Mouse (Mus musculus) heart, postnatal 4 days (tissue): Measurements from ENCODE around the gene Srpx2. TPM values are rescaled to one million over a fixed set of nuclear protein-coding genes. Genes with fewer than 3 reads are reported as not detected.

ENCODE experiments used
- DNase-seq: peaks from one replicate; pipeline ENCODE4 v3.0.0; 2021
- total RNA-seq, 2 experiments: library from RNA; stranded (reverse); gene quantifications; 2 replicates each; pipeline ENCODE4 v1.2.3; 2021

Srpx2 gene
- total RNA-seq: 10 to 100 TPM in 1 of 2 experiments, 1 to 10 TPM in 1; 10.0 to 10.4 TPM

DNA sequence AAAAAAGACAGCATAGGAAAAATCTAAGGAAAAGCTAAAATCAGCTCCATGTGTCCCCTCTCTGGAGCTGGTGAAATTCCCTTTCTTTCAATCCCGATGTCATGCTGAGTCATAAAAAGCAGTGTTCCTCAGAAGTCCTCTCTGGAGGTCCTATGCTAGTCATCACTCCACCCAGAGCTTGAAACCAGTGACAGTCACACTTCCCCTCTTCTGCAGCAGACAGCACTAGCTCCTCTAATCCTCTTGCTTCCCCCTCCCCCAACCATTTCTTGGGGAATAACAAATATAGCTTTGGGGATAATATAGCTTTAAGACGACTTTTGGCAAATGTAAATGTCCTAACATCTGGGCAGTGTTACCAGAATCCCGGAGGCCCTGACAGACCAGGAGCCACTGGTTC is at the start of gene Srpx2:
TSS of gene Srpx2 (plus strand) at position 166 of the 400 bp plus-strand sequence.
- no peak for DNase-seq

- DNase-seq: no peak
Measured at GRCm38 (mm10) chrX:133869743-133870142, 38.5 kb upstream of the Srpx2 start.

- no peak for DNase-seq
Measured at GRCm38 (mm10) chrX:133887308-133887707, 20.9 kb upstream of the Srpx2 start.

DNA sequence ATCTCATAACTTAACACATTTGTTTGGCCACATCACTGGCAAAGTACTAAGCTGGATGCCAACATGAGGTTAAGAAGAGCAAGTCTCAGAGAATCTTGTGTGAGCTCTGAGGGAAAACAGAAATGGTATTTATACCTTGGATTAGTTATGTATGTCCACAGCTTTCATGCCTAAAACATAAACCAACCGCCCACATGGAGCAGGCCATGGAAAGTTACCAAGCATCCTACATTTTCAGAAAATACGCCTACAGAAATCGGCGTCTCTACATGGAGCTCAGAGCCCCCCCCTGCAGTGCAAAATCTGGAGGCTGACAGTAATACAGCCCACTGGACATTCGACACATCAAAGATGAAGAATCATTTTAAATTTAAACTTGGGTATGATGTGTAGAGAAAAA is 20.1 kb upstream of the Srpx2 start:
- no peak for DNase-seq

DNA sequence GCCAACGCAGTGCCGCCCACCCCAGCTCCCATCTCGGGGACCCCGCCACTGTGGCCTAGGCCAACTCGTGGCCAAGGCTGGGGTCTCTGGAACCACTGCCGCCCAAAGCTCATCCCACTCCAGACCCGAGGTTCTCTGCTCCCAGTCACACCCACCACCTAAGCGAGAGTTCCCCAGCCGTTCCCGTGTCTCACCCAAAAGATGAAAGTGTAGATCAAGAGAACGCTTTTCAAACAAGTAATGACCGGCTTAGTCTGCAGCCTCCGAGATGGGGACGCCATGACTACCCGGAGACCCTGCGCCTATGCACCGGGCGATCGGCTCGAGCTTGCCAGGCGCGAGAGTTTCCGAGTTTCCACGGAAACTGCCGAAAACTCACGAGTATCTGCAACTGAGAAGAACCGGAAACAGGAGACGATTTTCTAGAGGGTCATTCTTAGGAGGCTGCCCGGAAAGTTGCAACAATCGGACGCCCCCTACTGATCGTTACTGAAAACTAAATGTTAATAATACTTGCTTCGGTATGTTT is 10.1 kb upstream of the Srpx2 start, which contains the start of gene Tspan6:
TSS of gene Tspan6 (minus strand) at position 416 of the 529 bp plus-strand sequence.
- DNase-seq: peak; percentile 83

GRCm38 (mm10) chrX:133911397-133912103 is 3.3 kb downstream of the Srpx2 start:
- DNase-seq: peak; percentile 21

- no peak for DNase-seq
Measured at GRCm38 (mm10) chrX:133913006-133913405, 4.8 kb downstream of the Srpx2 start.

- DNase-seq: peak; percentile 12
Measured at GRCm38 (mm10) chrX:133914219-133914618, 6.0 kb downstream of the Srpx2 start.

DNA sequence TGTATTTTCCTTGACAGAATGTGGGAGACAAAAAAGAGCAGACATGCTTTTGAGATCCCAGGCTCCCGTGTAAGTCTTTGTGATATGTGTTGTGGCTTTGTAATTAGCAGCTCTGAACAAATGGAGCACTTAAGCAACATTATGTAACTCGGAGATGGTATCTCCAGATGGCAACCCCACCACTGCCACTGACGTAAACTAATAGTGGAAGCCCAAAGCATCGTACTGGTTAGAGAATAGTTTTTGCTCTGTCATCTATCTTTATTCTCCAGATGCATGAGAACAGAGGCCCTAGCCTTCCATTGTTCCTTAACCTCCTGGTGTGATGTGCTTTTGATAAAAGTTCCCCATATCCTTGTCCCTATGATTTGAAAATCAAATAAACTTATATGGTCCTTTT is 13.0 kb downstream of the Srpx2 start:
- DNase-seq: no peak

- no peak for DNase-seq
Measured at GRCm38 (mm10) chrX:133926760-133927159, 18.5 kb downstream of the Srpx2 start.

GRCm38 (mm10) chrX:133931302-133932013 is 23.2 kb downstream of the Srpx2 start:
- peak; percentile 42 for DNase-seq

DNA sequence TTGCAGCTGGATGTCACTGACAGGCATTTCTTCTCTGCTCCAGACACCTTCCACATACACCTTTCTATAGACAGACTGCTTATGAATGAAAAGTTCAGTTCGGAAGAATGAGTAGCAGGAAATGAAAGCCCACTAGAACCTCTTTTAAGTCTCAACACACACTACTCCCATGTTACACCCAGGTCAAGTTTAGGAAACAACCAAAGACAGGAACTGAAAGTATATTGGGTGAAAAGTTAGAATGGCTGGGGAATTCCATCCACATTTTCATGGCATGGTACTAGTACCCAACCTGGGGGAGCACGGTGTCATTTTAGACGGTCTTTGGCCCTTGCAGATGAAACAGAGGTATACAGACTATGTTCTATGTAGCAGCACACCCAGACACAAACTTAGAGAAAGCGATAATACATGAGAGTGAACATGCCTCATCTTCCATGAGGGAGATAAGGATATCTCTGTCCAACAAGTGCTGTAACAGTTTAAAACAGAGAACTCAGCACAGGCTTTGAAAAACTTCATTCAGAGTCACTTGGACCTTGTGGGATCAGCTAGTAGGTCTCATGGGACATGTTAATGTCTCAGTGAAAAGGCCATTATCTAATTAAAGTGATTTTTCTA is 28.5 kb downstream of the Srpx2 start:
- DNase-seq: no peak

DNA sequence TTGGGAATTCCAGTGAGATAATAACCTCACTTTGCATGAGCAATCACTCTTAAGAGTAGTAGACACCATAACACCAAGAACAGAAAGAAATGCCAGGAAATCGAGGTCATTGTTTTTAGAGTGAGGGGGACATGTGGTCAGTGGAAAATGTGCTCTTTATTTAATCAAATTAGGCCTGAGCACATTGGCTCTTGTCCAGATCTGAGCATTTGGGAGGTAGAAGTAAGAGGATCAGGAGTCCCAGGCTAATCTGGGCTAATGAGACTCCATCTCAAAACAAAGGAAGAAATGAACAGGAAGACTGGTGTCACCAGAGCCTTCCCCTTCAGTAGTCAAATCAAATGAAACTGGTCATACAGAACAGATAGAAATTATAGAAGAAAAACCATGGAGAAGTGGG is 31.3 kb downstream of the Srpx2 start:
- no peak for DNase-seq

DNA sequence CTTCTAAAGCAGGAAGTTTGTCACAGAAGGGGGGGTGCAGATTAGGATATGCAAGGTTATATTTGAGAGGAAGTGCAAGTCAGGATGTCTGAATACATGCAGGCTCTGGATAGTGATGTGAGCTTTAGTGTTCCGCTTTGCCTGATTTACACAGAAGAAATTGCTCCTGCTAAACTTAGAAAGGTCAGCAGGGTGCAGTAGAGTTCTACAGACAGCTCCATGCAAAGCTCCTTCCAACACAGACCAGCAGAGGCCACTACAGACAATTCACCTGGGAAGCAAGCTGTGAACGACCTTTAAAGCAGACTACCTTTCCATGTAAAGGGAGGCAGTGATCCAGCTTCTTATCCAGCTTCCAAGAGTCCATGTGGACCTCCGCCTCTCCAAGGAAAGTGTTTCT is 39.2 kb downstream of the Srpx2 start:
- DNase-seq: peak; percentile 64

DNA sequence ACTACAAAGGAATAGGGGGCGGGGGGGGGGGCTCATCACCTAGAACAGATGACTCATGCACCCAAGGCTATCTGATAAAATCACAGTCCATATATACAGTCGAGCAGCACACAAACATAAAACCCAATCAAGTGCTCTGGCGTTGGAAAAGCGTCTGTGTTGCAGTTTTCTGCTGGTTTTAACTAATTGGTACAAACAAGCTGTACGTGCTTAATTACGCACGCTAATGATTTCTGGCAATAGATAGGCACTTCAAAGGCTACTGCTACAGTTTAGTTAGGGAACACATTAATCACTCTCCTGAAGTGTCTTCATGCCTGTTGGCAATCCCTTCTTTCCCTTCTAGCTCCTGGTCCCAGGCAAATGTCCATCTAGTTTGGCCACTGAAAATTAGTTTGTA is 46.4 kb downstream of the Srpx2 start:
- no peak for DNase-seq

DNA sequence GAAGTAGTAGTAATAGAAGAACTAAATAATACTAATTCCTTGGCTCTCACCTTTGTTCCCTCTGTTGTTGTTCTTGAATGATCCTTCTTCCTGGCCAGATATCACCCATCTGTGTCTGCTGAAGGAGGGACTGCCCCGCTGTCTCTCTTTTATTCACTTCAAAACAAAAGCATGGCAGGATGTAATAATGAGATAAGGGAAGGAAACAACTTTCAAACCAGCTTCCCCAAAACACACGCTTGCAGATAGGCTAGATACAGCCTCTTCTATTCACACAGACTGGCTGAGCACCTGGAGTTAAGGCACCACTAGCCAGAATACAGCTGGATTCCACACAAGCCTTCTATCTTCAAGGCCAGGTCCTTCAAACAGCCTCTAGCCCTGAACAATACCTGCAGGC is 52.4 kb downstream of the Srpx2 start:
- DNase-seq: no peak

- DNase-seq: no peak
Measured at GRCm38 (mm10) chrX:133964615-133965014, 56.4 kb downstream of the Srpx2 start.

DNA sequence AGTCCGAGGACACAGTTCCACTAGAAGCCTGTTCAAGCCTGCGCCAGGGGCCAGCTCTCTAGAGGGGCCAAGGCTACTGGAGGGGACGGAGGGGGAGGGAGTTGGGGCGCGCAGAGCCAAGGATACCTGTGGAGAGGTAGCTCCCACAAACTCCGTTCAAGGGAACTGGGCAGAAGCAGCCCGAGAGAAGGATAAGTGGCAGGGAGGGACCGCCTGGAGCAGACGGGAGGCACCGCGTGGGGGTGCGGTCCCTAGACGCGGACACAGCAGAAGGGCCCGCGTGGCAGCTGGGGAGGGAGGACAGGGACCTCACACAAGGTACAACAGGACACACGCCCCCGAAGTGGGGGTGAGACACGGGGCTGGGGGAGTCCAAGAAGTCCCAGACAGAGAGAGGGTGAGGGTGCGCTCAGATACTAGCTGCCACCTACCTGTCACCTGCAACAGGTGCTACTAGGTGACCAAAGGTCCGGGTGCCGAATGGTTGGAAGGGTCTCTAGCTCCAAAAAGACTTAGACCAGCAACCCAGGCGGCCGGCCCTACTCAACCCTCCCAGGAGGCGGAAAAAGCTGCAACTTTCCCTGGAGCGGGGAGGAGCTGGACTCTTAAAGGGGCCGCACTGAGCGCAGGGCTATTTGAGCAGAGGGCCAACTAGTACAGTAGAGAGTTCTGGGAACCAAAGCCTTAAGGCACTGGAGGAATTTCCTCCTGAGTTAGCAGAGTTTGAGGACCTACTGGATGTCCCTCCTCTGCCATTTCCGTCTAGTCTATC is 73.2 kb downstream of the Srpx2 start, which contains the start of gene Sytl4:
TSS of gene Sytl4 (minus strand) at position 582 of the 772 bp plus-strand sequence.
- peak; percentile 40 for DNase-seq
